Mouse (Mus musculus): ENCODE results near the gene Kcnk10. TPM values are rescaled to one million over a fixed set of nuclear protein-coding genes. Genes with fewer than 3 reads are reported as not detected.
"Not testable (repeated sequence)": the region's sequence is repeated elsewhere in the genome, so short reads cannot be mapped to it uniquely, and the experiment has no call there.

Gene Kcnk10
- polyA plus RNA-seq (2015; fragmentation: Nextera tagmentation; extraction: Ambion mirVana): 0.79 and 1.6 TPM in 2 replicates

GRCm38 (mm10) chr12:98577861-98578360 is at the start of gene Kcnk10:
Kcnk10 (minus strand) TSS chr12:98578310.
- peak within 1 kb of the TSS; percentile 7; the same call in 1 of the 2 replicates for H3K4me3 ChIP-seq (replicated peaks; ENCODE audit: low read length)
- no peak within 1 kb of the TSS for H3K27ac ChIP-seq (ENCODE audit: low read length)
- peaks cover 51% of the 10 kb centered on the region for H3K27me3 ChIP-seq (ENCODE audit: control insufficient read depth, insufficient read depth, low read length)
- no peaks in the 10 kb centered on the region for H3K36me3 ChIP-seq (ENCODE audit: control insufficient read depth, insufficient read depth, low read length)
- H3K9ac ChIP-seq (ENCODE audit: low read length): no peak within 1 kb of the TSS
- no peaks in the 10 kb centered on the region for H3K9me3 ChIP-seq (replicated peaks; ENCODE audit: control insufficient read depth, low read length)
- WGBS: 1% methylated on average over 22 of the region's 22 CpGs
- H3K4me1 ChIP-seq (ENCODE audit: control insufficient read depth, insufficient read depth, low read length): peaks cover 8% of the 10 kb centered on the region; the same call in 1 of the 2 replicates
- peak within 1 kb of the TSS; percentile 22; the same call in 1 of the 2 replicates for H3K4me2 ChIP-seq (ENCODE audit: low read depth, low read length)
- ATAC-seq (ENCODE audit: insufficient read depth, low FRiP score): no peak

- Histone ChIP-seq H3K4me3 (replicated peaks; ENCODE audit: low read length) (peak within 1 kb of the TSS; percentile 92), H3K9me3 (replicated peaks; ENCODE audit: control insufficient read depth, low read length) (no peaks in the 10 kb centered on the region), H3K27ac (ENCODE audit: low read length) (no peak within 1 kb of the TSS), H3K4me1 (ENCODE audit: control insufficient read depth, insufficient read depth, low read length) (peaks cover 5% of the 10 kb centered on the region), H3K27me3 (ENCODE audit: control insufficient read depth, insufficient read depth, low read length) (no peaks in the 10 kb centered on the region), H3K4me2 (ENCODE audit: low read depth, low read length) (peak within 1 kb of the TSS; percentile 78), H3K36me3 (ENCODE audit: control insufficient read depth, insufficient read depth, low read length) (no peaks in the 10 kb centered on the region), H3K9ac (ENCODE audit: low read length) (peak within 1 kb of the TSS; percentile 81)
- peak; percentile 94 for ATAC-seq (ENCODE audit: insufficient read depth, low FRiP score)
- 2% methylated on average over 32 of the region's 32 CpGs for WGBS
These were observed 49.5 kb upstream of the Kcnk10 start, which contains the start of gene Spata7 for GRCm38 (mm10) chr12:98627392-98628259. Spata7 (plus strand) TSS chr12:98628157.

GRCm38 (mm10) chr12:98623266-98623665 is 45.2 kb upstream of the Kcnk10 start:
- ATAC-seq (ENCODE audit: insufficient read depth, low FRiP score); H3K36me3 ChIP-seq (ENCODE audit: control insufficient read depth, insufficient read depth, low read length); H3K4me1 ChIP-seq (ENCODE audit: control insufficient read depth, insufficient read depth, low read length); H3K9me3 ChIP-seq (replicated peaks; ENCODE audit: control insufficient read depth, low read length); H3K4me3 ChIP-seq (replicated peaks; ENCODE audit: low read length); H3K4me2 ChIP-seq (ENCODE audit: low read depth, low read length); H3K9ac ChIP-seq (ENCODE audit: low read length); H3K27ac ChIP-seq (ENCODE audit: low read length); H3K27me3 ChIP-seq (ENCODE audit: control insufficient read depth, insufficient read depth, low read length): not testable (repeated sequence)
- 88% methylated on average over 10 of the region's 10 CpGs for WGBS

GRCm38 (mm10) chr12:98620922-98621321 is 42.8 kb upstream of the Kcnk10 start:
- not testable (repeated sequence) for H3K9me3 ChIP-seq (replicated peaks; ENCODE audit: control insufficient read depth, low read length); H3K4me2 ChIP-seq (ENCODE audit: low read depth, low read length); H3K27ac ChIP-seq (ENCODE audit: low read length); H3K4me1 ChIP-seq (ENCODE audit: control insufficient read depth, insufficient read depth, low read length); H3K4me3 ChIP-seq (replicated peaks; ENCODE audit: low read length); ATAC-seq (ENCODE audit: insufficient read depth, low FRiP score); H3K9ac ChIP-seq (ENCODE audit: low read length); H3K36me3 ChIP-seq (ENCODE audit: control insufficient read depth, insufficient read depth, low read length); H3K27me3 ChIP-seq (ENCODE audit: control insufficient read depth, insufficient read depth, low read length)
- 44% methylated on average over 6 of the region's 6 CpGs for WGBS

- H3K9me3 ChIP-seq (replicated peaks; ENCODE audit: control insufficient read depth, low read length): no peaks in the 10 kb centered on the region
- WGBS: 59% methylated on average over 2 of the region's 2 CpGs
- H3K9ac ChIP-seq (ENCODE audit: low read length): no peak overlapping the region
- H3K4me1 ChIP-seq (ENCODE audit: control insufficient read depth, insufficient read depth, low read length): no peaks in the 10 kb centered on the region
- H3K4me2 ChIP-seq (ENCODE audit: low read depth, low read length): no peak overlapping the region
- H3K36me3 ChIP-seq (ENCODE audit: control insufficient read depth, insufficient read depth, low read length): no peaks in the 10 kb centered on the region
- no peak overlapping the region for H3K27ac ChIP-seq (ENCODE audit: low read length)
- H3K4me3 ChIP-seq (replicated peaks; ENCODE audit: low read length): no peak overlapping the region
- H3K27me3 ChIP-seq (ENCODE audit: control insufficient read depth, insufficient read depth, low read length): no peaks in the 10 kb centered on the region
- ATAC-seq (ENCODE audit: insufficient read depth, low FRiP score): no peak
These were observed 41.4 kb upstream of the Kcnk10 start for GRCm38 (mm10) chr12:98619496-98619895.

- H3K4me2 ChIP-seq (ENCODE audit: low read depth, low read length): no peak overlapping the region
- WGBS: 54% methylated on average over 5 of the region's 5 CpGs
- no peak overlapping the region for H3K9ac ChIP-seq (ENCODE audit: low read length)
- H3K4me3 ChIP-seq (replicated peaks; ENCODE audit: low read length): no peak overlapping the region
- no peaks in the 10 kb centered on the region for H3K27me3 ChIP-seq (ENCODE audit: control insufficient read depth, insufficient read depth, low read length)
- ATAC-seq (ENCODE audit: insufficient read depth, low FRiP score): no peak
- H3K9me3 ChIP-seq (replicated peaks; ENCODE audit: control insufficient read depth, low read length): no peaks in the 10 kb centered on the region
- no peak overlapping the region for H3K27ac ChIP-seq (ENCODE audit: low read length)
- no peaks in the 10 kb centered on the region for H3K36me3 ChIP-seq (ENCODE audit: control insufficient read depth, insufficient read depth, low read length)
- no peaks in the 10 kb centered on the region for H3K4me1 ChIP-seq (ENCODE audit: control insufficient read depth, insufficient read depth, low read length)
These were observed 37.6 kb upstream of the Kcnk10 start for GRCm38 (mm10) chr12:98615746-98616145.

GRCm38 (mm10) chr12:98614910-98615508 is 36.9 kb upstream of the Kcnk10 start:
- no peak for ATAC-seq (ENCODE audit: insufficient read depth, low FRiP score)
- WGBS: 80% methylated on average over 3 of the region's 3 CpGs
- Histone ChIP-seq H3K27ac (ENCODE audit: low read length) (no peak overlapping the region), H3K4me3 (replicated peaks; ENCODE audit: low read length) (no peak overlapping the region), H3K36me3 (ENCODE audit: control insufficient read depth, insufficient read depth, low read length) (no peaks in the 10 kb centered on the region), H3K9me3 (replicated peaks; ENCODE audit: control insufficient read depth, low read length) (no peaks in the 10 kb centered on the region), H3K27me3 (ENCODE audit: control insufficient read depth, insufficient read depth, low read length) (no peaks in the 10 kb centered on the region), H3K4me1 (ENCODE audit: control insufficient read depth, insufficient read depth, low read length) (no peaks in the 10 kb centered on the region), H3K9ac (ENCODE audit: low read length) (no peak overlapping the region), H3K4me2 (ENCODE audit: low read depth, low read length) (no peak overlapping the region)

- 69% methylated on average over 3 of the region's 3 CpGs for WGBS
These were observed 32.2 kb upstream of the Kcnk10 start for GRCm38 (mm10) chr12:98610341-98610740.

More at GRCm38 (mm10) chr12:98610341-98610740, 32.2 kb upstream of the Kcnk10 start:
- Histone ChIP-seq H3K36me3 (ENCODE audit: control insufficient read depth, insufficient read depth, low read length) (no peaks in the 10 kb centered on the region), H3K4me2 (ENCODE audit: low read depth, low read length) (no peak overlapping the region), H3K4me3 (replicated peaks; ENCODE audit: low read length) (no peak overlapping the region), H3K27me3 (ENCODE audit: control insufficient read depth, insufficient read depth, low read length) (no peaks in the 10 kb centered on the region), H3K9ac (ENCODE audit: low read length) (no peak overlapping the region), H3K9me3 (replicated peaks; ENCODE audit: control insufficient read depth, low read length) (no peaks in the 10 kb centered on the region), H3K4me1 (ENCODE audit: control insufficient read depth, insufficient read depth, low read length) (no peaks in the 10 kb centered on the region), H3K27ac (ENCODE audit: low read length) (no peak overlapping the region)
- no peak for ATAC-seq (ENCODE audit: insufficient read depth, low FRiP score)
